Mouse (Mus musculus) thymus, postnatal 36 days (tissue): Measurements from ENCODE around the gene Klhl5.

Experiments used
- DNase-seq, 2 experiments: peaks; one replicate each; pipeline ENCODE4 v3.0.0; 2022; ENCODE audit warnings: mixed read lengths in 2 of 2

Gene Klhl5

GRCm38 (mm10) chr5:65106876-65107772 lies at the start of gene Klhl5:
TSS of gene Klhl5 (plus strand) at chr5:65107539.
- DNase-seq = peak; percentile 83 to 86

GRCm38 (mm10) chr5:65057596-65057995 lies 49.7 kb upstream of the Klhl5 start:
- DNase-seq = no peak

- DNase-seq = no peak
These were observed 47.5 kb upstream of the Klhl5 start for GRCm38 (mm10) chr5:65059806-65060205.

- DNase-seq = no peak
These were observed 45.1 kb upstream of the Klhl5 start for GRCm38 (mm10) chr5:65062236-65062635.

GRCm38 (mm10) chr5:65063266-65063665 lies 44.1 kb upstream of the Klhl5 start:
- no peak for DNase-seq

GRCm38 (mm10) chr5:65068166-65068565 lies 39.2 kb upstream of the Klhl5 start:
- DNase-seq = no peak

- DNase-seq = no peak
These were observed 37.5 kb upstream of the Klhl5 start for GRCm38 (mm10) chr5:65069872-65070271.

GRCm38 (mm10) chr5:65071689-65072118 lies 35.6 kb upstream of the Klhl5 start:
- DNase-seq = no peak

- DNase-seq = no peak
These were observed 34.1 kb upstream of the Klhl5 start for GRCm38 (mm10) chr5:65073247-65073646.

GRCm38 (mm10) chr5:65074693-65075092 lies 32.6 kb upstream of the Klhl5 start:
- DNase-seq = no peak

GRCm38 (mm10) chr5:65076087-65076486 lies 31.3 kb upstream of the Klhl5 start:
- DNase-seq = no peak

GRCm38 (mm10) chr5:65076748-65077147 lies 30.6 kb upstream of the Klhl5 start:
- no peak for DNase-seq

- no peak for DNase-seq
These were observed 29.3 kb upstream of the Klhl5 start for GRCm38 (mm10) chr5:65078081-65078480.

- no peak for DNase-seq
These were observed 27.5 kb upstream of the Klhl5 start for GRCm38 (mm10) chr5:65079881-65080280.

GRCm38 (mm10) chr5:65081836-65082235 lies 25.5 kb upstream of the Klhl5 start:
- no peak for DNase-seq

GRCm38 (mm10) chr5:65086522-65086921 lies 20.8 kb upstream of the Klhl5 start:
- DNase-seq = no peak

GRCm38 (mm10) chr5:65089707-65090106 lies 17.6 kb upstream of the Klhl5 start:
- DNase-seq = no peak

- DNase-seq = no peak
These were observed 16.0 kb upstream of the Klhl5 start for GRCm38 (mm10) chr5:65091184-65091858.

GRCm38 (mm10) chr5:65091921-65092320 lies 15.4 kb upstream of the Klhl5 start, which contains the start of gene Tmem156:
TSS of gene Tmem156 (minus strand) at chr5:65092132.
- DNase-seq = no peak

GRCm38 (mm10) chr5:65093769-65094168 lies 13.6 kb upstream of the Klhl5 start:
- no peak for DNase-seq

- no peak for DNase-seq
These were observed 12.3 kb upstream of the Klhl5 start for GRCm38 (mm10) chr5:65094902-65095545.

GRCm38 (mm10) chr5:65096082-65096481 lies 11.3 kb upstream of the Klhl5 start:
- no peak for DNase-seq

GRCm38 (mm10) chr5:65096805-65097204 lies 10.5 kb upstream of the Klhl5 start:
- DNase-seq = no peak
